Mouse (Mus musculus): Measurements from ENCODE around the gene Hist1h2ad. TPM values are rescaled to one million over a fixed set of nuclear protein-coding genes. Genes with fewer than 3 reads are reported as not detected.
"Not testable (repeated sequence)": the region's sequence is repeated elsewhere in the genome, so short reads cannot be mapped to it uniquely, and the experiment has no call there.

Gene Hist1h2ad
- total RNA-seq (2021): 1 to 10 TPM; 5.6 to 6.1 TPM
- long read RNA-seq, experiment 1: 0 reads
- long read RNA-seq, experiment 2: 0 reads

- DNase-seq (ENCODE audit: low spot score in 2 of 2): peak; percentile 36 to 65
These were observed at the start of gene Hist1h2ad, which contains the start of gene Hist1h2bf for GRCm38 (mm10) chr13:23573898-23574524. Gene Hist1h2ad, plus strand, starts transcription at chr13:23574381. Gene Hist1h2bf, minus strand, starts transcription at chr13:23574196.

DNA sequence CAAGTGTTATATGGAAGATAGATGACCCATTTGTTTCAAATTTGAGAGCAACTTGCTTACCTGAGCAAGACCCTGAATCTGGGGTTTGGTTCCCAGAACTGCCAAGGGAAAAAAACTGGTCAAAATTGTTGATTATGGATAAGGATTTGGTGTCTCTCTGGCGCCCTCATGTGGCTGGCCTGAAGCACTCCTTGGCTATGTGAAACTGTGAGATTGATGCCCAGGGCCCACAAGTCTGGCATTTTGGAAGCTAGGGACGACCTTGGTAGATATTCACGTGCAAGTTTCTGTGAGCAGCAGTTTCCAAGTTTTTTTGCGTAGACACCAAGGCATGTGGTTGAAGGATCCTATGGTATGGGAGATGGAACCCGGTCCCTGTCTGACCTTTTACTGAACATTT is 49.5 kb upstream of the Hist1h2ad start:
- peak; percentile 81 to 83 for DNase-seq (ENCODE audit: low spot score in 2 of 2)

DNA sequence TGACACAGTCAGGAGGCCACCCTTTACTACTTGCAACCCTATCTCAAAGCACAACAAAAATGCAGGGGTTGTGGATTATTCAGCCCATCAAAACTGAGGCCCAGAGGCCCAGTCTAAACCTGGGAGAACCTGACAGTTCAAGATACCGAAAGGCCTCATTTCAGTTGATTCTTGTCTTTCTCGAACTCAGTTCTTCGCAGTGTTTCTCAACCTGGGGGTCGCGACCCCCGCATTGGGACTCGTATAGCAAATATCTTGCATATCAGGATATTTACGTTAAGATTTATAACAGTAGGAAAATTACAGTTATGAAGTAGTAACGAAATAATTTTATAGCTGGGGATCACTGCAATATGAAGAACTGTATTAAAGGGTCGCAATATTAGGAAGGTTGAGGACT is 48.3 kb upstream of the Hist1h2ad start:
- DNase-seq (ENCODE audit: low spot score in 2 of 2): no peak

GRCm38 (mm10) chr13:23526312-23526711 is 47.9 kb upstream of the Hist1h2ad start:
- peak; percentile 90 to 97 for DNase-seq (ENCODE audit: low spot score in 2 of 2)

DNA sequence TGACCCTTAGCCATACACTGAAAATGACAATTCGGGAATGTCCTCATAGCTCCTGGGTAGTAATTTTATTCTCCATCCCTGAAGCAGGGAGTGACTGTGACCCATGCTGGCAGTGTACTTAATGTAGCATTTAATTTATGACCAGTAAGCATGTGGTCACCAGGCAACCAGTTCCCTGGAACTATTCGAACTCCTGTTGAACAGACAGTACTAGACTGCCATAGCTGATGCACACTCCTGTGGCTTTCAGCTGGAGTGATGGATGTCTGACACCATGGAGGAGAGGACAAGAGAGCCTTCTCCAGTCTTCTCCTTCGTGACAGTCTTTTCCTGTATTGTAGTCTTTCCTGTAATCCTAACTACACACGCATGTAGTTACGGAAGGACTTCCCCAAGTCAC is 45.2 kb upstream of the Hist1h2ad start:
- no peak for DNase-seq (ENCODE audit: low spot score in 2 of 2)

GRCm38 (mm10) chr13:23529480-23530165 is 44.6 kb upstream of the Hist1h2ad start:
- DNase-seq (ENCODE audit: low spot score in 2 of 2): no peak

DNA sequence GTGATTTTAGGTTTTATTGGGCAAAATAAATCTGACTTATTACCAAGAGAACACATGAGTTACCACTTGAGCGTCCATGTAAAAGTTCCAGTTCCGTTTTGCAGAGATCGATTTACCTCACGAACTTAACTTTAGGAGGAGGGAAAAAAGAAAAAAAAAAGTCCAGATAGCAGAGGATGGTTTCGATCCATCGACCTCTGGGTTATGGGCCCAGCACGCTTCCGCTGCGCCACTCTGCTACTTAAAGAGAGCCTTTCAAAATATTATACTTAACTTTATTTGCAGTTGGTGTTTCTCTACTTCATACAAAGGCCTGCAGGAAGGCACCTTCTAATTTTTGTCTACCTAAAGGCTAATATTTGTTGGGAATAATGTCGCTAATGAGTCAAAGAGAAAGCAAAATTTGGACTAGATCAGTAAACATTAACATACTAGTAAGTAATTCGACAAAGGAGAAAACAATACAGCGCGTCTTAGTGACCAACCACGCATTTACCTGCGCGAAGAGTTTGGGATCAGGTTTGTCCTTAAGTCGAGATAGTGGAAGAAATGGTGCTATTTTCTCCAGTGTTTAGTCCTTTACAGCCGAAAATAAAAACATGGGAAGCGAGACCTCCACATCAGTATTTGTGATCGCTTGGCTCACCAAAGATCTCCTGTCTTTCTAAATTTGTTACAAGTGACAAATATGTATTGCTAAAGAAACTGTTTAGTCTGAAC is 43.8 kb upstream of the Hist1h2ad start:
- peak; percentile 51 to 71 for DNase-seq (ENCODE audit: low spot score in 2 of 2)

DNA sequence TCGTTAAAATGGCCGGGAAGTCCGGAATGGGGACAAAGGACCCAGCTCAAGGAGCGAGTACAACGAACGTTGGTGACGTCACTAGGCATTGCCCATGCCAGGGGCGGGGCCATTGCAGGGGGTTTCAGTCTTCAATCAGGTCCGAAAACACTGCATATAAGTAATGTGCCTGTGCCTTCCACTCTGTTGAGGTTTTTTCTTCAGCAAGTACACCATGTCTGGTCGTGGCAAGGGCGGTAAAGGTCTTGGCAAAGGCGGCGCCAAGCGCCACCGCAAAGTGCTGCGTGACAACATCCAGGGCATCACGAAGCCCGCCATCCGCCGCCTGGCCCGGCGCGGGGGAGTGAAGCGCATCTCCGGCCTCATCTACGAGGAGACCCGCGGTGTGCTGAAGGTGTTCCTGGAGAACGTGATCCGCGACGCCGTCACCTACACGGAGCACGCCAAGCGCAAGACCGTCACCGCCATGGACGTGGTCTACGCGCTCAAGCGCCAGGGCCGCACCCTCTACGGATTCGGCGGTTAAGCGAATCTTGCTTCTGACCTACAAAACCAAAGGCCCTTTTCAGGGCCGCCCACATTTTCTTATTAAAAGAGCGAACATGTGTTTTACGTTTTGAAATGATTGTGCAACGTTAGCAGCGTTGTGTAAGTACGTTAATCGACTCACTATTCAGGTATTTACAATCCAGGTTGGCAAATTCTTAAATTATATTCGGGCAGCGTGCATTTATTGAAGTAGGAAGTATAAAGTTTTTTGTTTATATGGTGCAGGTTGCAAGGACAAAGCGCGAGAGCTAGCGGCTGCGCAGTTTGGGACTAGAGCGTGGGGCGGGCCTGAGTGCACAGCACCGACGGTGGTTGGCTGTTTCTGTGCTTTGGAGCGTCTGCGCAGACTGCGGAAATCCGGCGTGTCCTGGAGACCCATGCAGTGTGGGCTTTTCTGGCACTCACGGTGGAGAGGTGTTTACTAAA is 43.0 kb upstream of the Hist1h2ad start, which contains the start of gene Hist1h4h:
Gene Hist1h4h (plus strand): TSS at position 150 of the 975 bp plus-strand sequence.
- peak; percentile 87 to 94 for DNase-seq (ENCODE audit: low spot score in 2 of 2)

DNA sequence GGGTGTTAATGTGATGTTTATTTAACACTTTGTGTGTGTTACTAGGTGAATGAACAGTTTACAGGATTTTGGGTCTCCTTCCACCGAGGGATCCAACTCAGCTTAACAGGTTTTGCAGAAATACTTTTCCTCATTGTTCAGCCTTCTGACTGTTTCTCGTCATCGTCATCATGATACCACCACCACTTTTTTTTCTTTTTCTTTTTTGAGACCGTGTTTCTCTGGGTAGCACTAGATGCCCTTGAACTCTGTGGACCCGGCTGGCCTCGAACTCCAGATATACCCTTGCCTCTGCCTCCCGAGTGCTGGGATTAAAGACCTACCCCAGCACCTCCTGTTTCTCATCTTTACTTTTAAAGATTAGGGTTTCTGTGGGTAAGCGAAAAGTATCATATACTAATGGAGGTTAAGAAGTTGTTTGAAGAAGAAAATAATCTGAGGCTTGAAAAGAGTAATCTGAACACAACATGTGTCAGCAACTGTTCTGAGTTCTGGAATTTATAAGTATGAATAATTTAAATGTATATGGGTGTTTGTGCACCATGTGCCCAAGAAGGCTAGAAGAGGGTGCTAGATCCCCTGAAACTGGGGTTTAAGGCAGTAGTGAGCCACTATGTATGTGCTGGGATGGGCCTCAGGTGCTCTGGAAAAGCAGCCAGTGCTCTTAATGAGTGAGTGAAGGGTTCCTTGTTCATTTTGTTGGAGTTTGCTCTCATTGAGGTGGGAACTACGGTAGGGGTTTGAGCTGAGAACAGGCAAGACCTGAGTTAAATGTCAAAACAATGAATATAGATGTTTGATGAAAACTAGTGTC is 41.7 kb upstream of the Hist1h2ad start:
- DNase-seq (ENCODE audit: low spot score in 2 of 2): no peak

- not testable (repeated sequence) for DNase-seq (ENCODE audit: low spot score in 2 of 2)
These were observed 40.4 kb upstream of the Hist1h2ad start, which contains the start of gene Hist1h2af for GRCm38 (mm10) chr13:23533560-23534367. Gene Hist1h2af, plus strand, starts transcription at chr13:23533906.

DNA sequence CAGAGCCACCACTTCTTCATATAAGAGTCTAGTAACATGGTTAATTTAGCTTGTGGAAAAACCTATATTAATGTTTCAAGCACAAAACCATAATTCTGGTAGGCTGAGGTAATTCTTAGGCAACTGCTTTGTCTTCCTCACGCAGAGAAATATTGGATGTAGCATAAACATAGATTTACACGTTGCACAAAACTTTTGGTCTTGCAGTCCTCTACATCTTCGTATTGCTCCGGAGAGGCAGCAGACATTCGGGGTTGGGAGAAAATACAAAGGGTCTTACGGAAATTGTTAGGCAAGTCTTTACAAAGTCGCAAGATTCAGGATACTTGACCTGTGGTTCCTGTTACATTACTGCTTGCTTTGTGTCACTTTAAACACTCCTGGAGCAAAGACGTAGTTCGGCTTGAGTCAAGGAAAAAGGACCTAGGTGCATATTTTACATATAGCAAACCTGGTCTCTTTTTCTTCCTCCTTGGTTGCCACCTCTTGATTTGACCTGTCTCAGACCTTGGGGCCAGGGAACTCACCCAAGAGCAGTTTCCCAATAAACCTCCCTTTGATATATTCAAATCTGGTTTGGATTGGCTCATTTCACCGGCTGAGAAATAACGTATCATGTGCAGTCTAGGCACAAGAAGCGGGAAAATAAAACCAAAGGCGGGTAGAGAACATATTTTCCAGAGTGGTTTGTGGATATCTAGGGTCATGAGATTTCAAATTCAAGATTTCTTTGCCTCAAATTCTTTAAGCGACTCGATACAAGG is 39.6 kb upstream of the Hist1h2ad start:
- no peak for DNase-seq (ENCODE audit: low spot score in 2 of 2)

DNA sequence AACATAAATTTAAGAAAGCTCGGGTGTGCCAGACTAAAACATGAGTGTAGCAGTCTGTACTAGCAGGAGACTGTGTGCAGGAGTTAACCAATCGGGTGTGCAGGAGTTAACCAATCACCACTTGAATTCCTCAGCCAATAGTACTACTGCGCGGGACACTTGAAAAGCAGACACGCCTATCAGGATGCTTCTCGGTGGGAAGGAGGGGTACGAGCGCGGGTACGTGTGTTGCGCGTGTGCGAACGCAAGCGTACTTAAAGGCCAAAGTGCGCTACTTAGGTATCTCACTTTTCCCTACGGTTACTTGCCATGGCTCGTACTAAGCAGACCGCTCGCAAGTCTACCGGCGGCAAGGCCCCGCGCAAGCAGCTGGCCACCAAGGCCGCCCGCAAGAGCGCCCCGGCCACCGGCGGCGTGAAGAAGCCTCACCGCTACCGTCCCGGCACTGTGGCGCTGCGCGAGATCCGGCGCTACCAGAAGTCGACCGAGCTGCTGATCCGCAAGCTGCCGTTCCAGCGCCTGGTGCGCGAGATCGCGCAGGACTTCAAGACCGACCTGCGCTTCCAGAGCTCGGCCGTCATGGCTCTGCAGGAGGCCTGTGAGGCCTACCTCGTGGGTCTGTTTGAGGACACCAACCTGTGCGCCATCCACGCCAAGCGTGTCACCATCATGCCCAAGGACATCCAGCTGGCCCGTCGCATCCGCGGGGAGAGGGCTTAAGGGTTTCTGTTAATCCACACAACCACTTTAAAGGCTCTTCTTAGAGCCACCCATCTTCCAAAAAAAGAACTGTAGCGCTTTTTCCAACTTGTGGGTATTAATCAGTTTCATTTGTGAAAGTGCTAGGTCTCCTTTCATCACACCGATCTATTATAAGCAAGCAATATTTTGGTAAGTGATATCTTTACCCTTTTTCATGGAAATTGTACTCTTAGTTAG is 38.8 kb upstream of the Hist1h2ad start, which contains the start of gene Hist1h3g:
Gene Hist1h3g (plus strand): TSS at position 286 of the 939 bp plus-strand sequence.
- peak; percentile 70 to 72 for DNase-seq (ENCODE audit: low spot score in 2 of 2)

DNA sequence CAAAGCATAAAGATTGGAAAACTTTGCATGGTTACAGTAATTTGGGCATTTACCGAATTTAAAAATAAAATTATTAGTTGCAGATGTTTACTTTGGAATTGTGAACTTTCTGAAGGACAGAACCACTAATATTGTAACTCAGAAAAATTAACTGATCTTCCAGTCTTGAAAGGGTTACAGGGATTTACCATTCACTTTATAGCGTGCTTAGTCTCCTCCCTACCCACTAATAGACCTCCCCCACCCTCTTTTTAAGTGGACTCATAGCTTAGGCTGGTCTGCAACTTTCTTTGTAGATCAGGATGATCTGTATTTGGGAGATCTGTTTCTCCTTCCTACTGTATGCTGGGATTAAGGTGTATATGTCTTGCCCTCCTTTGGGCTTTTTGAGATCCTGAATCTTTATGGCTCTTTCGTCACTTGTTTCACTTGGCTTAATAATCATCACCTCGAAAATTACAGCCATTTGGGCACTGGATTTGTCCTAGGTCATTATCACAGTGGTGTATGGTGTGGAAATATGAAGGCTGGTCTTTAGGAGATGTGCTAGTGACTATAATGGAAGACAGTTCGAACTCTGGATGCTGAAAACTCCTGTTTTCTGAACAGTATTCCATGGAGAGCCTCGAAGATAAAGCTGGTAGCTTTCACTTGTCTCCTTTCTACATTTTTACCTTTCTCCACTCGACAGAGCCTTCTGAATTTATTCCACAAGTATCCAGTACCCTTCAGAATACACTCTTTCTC is 37.9 kb upstream of the Hist1h2ad start:
- DNase-seq (ENCODE audit: low spot score in 2 of 2): no peak

DNA sequence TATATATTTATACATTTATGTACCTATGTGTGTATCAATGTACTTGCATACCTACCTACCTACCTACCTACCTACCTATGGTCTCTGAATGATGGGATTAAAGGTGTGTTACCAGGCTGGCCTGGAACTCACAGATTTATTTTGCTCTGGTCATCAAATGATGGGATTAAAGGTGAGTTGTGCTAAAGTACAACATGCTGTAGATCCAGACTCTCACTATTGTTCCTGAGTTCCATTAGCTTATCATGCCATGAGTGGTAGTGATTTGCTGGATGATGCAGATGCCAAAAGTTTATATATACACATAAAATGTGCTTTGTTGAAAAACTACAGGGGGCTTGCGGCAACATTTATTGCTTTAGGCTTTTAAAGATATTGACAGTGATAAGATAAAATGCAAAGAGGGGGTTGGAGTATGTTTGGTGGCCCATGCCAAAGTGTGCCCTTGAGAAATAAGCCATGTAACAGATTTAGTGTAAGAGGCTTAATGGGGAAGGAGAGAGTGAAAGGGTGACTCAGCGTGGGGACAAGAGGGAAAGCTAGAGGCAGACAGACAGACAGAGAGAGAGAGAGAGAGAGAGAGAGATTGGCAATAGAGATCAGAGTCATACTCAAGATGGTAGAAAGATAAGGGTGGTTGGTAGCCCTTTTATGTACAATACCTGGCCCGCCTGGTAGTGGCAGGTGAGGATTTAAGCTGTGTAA is 37.0 kb upstream of the Hist1h2ad start:
- no peak for DNase-seq (ENCODE audit: low spot score in 2 of 2)

- DNase-seq (ENCODE audit: low spot score in 2 of 2): no peak
These were observed 35.9 kb upstream of the Hist1h2ad start for GRCm38 (mm10) chr13:23538249-23538648.

Measured in adrenal gland, adult 18-20 months (tissue).